Mouse (Mus musculus) hindbrain, postnatal 0 days (tissue): ENCODE data around the gene Pole4. TPM values are rescaled to one million over a fixed set of nuclear protein-coding genes. Genes with fewer than 3 reads are reported as not detected.
A peak's percentile ranks its signal among the peaks of the same experiment; 100 is the strongest.

Experiments
- ATAC-seq: fragments of 200-750 bp; cut with Nextera tagmentation; 2 replicates; pipeline ENCODE4 v1.8.0; 2017; ENCODE audit warnings: mild to moderate bottlenecking, moderate TSS enrichment, moderate library complexity
- DNase-seq: peaks from one replicate; pipeline ENCODE4 v3.0.0-alpha.2; 2015; ENCODE audit warnings: low spot score
- H3K27ac ChIP-seq: fragments of 300-500 bp; sonication (generic); 2 replicates; pipeline ENCODE4 v1.5.1; 2014; ENCODE audit warnings: mild to moderate bottlenecking
- H3K27me3 ChIP-seq: fragments of 300-500 bp; sonication (generic); 2 replicates; pipeline ENCODE4 v1.6.1; 2014; ENCODE audit warnings: low read length, mixed read lengths; ENCODE audit not compliant: insufficient read depth
- H3K36me3 ChIP-seq: fragments of 300-500 bp; sonication (generic); 2 replicates; pipeline ENCODE4 v1.6.1; 2014; ENCODE audit warnings: low read length, mixed read lengths; ENCODE audit not compliant: insufficient read depth
- H3K4me1 ChIP-seq: fragments of 300-500 bp; sonication (generic); 2 replicates; pipeline ENCODE4 v1.6.1; 2014; ENCODE audit warnings: antibody characterized with exemption, low read length, mixed read lengths; ENCODE audit not compliant: insufficient read depth
- H3K4me2 ChIP-seq: fragments of 300-500 bp; sonication (generic); 2 replicates; pipeline ENCODE4 v1.6.1; 2014; ENCODE audit warnings: low read depth, mild to moderate bottlenecking, low read length, moderate library complexity, mixed read lengths
- H3K4me3 ChIP-seq: fragments of 300-500 bp; sonication (generic); 2 replicates; pipeline ENCODE4 v1.5.1; 2014; ENCODE audit warnings: low read length
- H3K9ac ChIP-seq: fragments of 300-500 bp; sonication (generic); replicated peaks from 2 replicates; pipeline ENCODE4 v1.6.1; 2014; ENCODE audit warnings: mild to moderate bottlenecking, low read length, moderate library complexity, mixed read lengths
- H3K9me3 ChIP-seq: fragments of 300-500 bp; sonication (generic); 2 replicates; pipeline ENCODE4 v1.6.1; 2016; ENCODE audit warnings: low read length, mixed read lengths
- CTCF ChIP-seq: IDR thresholded peaks from 2 replicates; pipeline ENCODE4 v1.5.1; 2016; ENCODE audit warnings: antibody characterized with exemption, control low read depth, low read depth
- WGBS: fragments of 180-500 bp; shearing (Covaris S2); extraction: QIAGEN DNeasy Blood & Tissue Kit; methylation state at CpG from one replicate; pipeline ENCODE4 v1.1.7; 2014; 5-methylcytosine and 5-hydroxymethylcytosine counted together
- polyA plus RNA-seq: library from polyadenylated mRNA; unstranded; fragments of >200 nt; fragmentation: Nextera tagmentation; extraction: Ambion mirVana; gene quantifications from 2 replicates; pipeline ENCODE4 v1.2.1, GENCODE M21; 2015
- total RNA-seq: library from RNA; depleted of rRNA; stranded (reverse); fragments of >200 nt; gene quantifications from 2 replicates; pipeline ENCODE4 v1.2.3, GENCODE M21; 2014

Gene Pole4
- total and polyA plus RNA-seq, 2 experiments from 2014 or later, result 68.4 to 142 TPM

DNA sequence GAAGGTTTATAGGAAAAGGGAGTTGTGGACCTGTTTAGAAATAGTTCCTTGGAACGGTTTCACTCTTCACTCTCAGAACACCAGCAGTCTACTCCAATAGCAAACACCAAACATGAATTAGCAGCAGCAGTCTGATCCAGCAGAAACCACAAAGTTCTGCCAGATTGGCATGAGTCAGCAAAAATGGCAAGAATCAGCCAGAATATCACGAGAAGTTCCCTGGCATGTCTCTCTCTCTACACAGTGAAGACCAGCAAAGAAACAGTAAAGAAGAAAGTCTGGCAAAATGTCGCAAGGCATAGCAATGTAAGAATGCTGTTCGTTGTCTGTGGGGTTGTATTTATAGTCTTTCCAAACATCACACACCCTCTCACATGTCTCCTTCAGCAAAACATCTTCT lies 11.0 kb upstream of the Pole4 start:
- Histone ChIP-seq H3K4me3 (no peak overlapping the region), H3K4me1 (no peaks in the 10 kb centered on the region; the same call in 1 of the 2 replicates), H3K4me2 (no peak overlapping the region), H3K27me3 (no peaks in the 10 kb centered on the region), H3K36me3 (no peaks in the 10 kb centered on the region), H3K27ac (no peak overlapping the region), H3K9me3 (no peaks in the 10 kb centered on the region), H3K9ac (no peak overlapping the region)
- DNase-seq (no peak), ATAC-seq (no peak)
- TF ChIP-seq CTCF, result no peak
- 84% methylated on average over 4 of the region's 4 CpGs for WGBS

DNA sequence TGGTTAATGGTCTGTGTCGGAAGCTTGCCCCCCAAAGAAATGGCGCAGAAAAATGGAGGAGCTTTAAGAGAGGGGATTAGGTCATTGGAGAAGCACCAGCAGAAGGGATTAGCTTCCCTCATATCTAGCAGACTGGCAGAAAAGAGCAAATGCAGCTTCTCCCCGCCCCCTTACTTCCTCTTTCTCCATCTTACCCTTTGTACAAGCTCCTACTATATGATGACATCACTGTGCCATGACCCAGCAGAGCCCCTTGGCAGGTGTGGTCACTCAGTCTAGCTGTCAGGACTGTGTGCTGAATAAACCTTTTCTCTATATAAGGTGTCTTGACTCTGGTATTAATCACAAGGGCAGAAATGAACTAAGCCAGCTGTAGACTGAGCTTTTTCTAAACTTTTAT lies 10.5 kb upstream of the Pole4 start:
- H3K9ac ChIP-seq, result no peak overlapping the region

DNA sequence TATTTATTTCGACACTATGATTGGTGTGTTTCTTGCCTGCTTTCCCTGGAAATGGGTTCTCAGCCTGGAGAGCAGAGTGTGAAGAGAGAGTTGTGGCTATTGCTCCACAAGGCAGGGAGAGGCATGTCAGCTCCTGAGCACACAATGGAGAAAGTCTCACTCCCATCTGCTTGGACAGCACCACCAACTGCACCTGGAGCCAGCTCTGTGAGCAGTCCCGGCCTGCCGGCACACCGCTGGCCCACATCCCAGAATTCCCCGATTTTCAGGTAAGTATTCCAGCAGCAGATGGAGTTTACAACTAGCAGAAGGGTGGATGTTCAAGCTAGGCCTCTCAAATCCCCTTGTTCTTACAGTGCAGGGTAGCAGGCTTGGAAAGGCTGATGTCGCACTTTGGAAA lies 10.1 kb upstream of the Pole4 start:
- Histone ChIP-seq H3K36me3 (no peaks in the 10 kb centered on the region), H3K27ac (no peak overlapping the region), H3K4me2 (no peak overlapping the region), H3K9ac (no peak overlapping the region), H3K27me3 (no peaks in the 10 kb centered on the region), H3K4me1 (no peaks in the 10 kb centered on the region; the same call in 1 of the 2 replicates), H3K9me3 (no peaks in the 10 kb centered on the region), H3K4me3 (no peak overlapping the region)
- 61% methylated on average over 6 of the region's 6 CpGs for WGBS
- TF ChIP-seq CTCF, result no peak
- DNase-seq (no peak), ATAC-seq (no peak)

More for the DNA sequence above, 10.5 kb upstream of the Pole4 start:
- H3K27ac ChIP-seq, result no peak overlapping the region
- H3K27me3 ChIP-seq, result no peaks in the 10 kb centered on the region
- ATAC-seq (no peak), DNase-seq (no peak)
- H3K4me1 ChIP-seq, result no peaks in the 10 kb centered on the region; the same call in 1 of the 2 replicates
- WGBS, result 82% methylated on average over 3 of the region's 3 CpGs
- no peak for TF ChIP-seq CTCF
- no peaks in the 10 kb centered on the region for H3K9me3 ChIP-seq
- H3K36me3 ChIP-seq, result no peaks in the 10 kb centered on the region
- H3K4me2 ChIP-seq, result no peak overlapping the region
- H3K4me3 ChIP-seq, result no peak overlapping the region

DNA sequence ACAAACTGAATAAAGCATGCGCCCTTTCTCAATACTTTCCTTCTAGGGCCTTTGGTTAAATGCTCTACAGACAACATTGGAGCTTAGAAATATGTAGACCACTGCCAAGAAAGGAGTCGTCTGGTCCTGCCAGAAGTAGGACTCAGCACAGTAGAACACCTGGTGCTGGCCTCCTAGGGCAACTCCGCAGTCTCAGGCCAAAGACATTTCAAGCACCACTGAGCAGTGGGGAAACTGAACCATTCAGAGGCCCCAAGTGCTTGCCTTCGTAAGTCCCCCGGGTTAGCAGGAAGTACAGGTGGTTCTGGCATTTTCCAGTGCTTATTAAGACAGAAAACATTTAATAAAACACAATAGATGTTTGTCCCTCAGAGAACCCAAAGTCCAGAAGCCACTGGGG lies 9.7 kb upstream of the Pole4 start:
- Histone ChIP-seq H3K27me3 (no peaks in the 10 kb centered on the region), H3K4me1 (no peaks in the 10 kb centered on the region; the same call in 1 of the 2 replicates), H3K4me2 (no peak overlapping the region), H3K9ac (no peak overlapping the region), H3K36me3 (no peaks in the 10 kb centered on the region), H3K4me3 (no peak overlapping the region), H3K27ac (no peak overlapping the region), H3K9me3 (no peaks in the 10 kb centered on the region)
- 0 out of 2 replicates have a peak, but pooled peaks have one; percentile 25 for ATAC-seq
- TF ChIP-seq CTCF, result no peak
- 72% methylated on average over 5 of the region's 5 CpGs for WGBS
- no peak for DNase-seq

DNA sequence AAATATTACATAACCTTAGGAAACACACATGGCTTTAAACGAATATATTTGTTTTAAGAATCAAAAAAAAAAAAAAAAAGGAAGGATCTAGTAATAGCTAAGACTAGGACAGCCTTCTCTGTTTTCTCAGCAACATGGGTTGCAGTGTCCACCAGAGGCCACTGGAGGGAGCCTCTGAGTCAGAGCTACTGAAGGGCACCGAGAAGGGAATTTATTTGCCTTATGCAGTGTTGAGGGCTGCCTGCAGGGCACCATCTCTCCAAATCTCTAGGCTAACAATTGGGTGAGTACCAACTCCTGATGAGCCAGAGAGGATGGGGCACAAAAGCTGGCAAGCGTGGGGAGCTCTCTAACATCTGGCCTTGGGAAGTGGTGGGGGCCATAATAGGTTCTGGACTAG lies 9.1 kb upstream of the Pole4 start:
- TF ChIP-seq CTCF, result peak; percentile 89

DNA sequence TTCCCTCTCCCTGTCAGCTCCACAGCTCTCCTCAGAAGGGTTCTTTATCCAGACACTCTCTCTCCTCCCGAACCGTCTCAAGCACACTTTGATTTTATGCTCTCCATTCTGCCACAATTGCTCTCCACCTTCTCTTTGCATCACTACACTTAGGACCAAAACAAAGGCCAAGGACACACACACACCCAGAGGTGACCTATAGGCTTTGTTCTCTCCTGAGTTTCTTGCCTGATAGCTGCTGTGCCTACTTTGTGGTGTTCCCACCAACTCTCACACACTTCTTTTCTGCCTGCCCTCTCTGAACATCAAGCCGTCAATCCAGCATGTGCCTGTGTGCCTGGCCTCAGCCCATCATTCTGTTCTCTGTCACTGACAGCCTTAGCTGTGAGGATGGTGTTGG lies 2.6 kb upstream of the Pole4 start:
- Histone ChIP-seq H3K9ac (no peak overlapping the region), H3K4me3 (no peak overlapping the region), H3K27me3 (no peaks in the 10 kb centered on the region), H3K9me3 (no peaks in the 10 kb centered on the region), H3K4me1 (no peaks in the 10 kb centered on the region), H3K4me2 (no peak overlapping the region), H3K27ac (no peak overlapping the region), H3K36me3 (no peaks in the 10 kb centered on the region)
- 77% methylated on average over 3 of the region's 3 CpGs for WGBS
- TF ChIP-seq CTCF, result no peak
- ATAC-seq (no peak), DNase-seq (no peak)

More for the DNA sequence above, 9.1 kb upstream of the Pole4 start:
- peak; percentile 76 for DNase-seq
- H3K4me1 ChIP-seq, result no peaks in the 10 kb centered on the region; the same call in 1 of the 2 replicates
- no peak overlapping the region for H3K9ac ChIP-seq
- WGBS, result 15% methylated on average over 3 of the region's 3 CpGs
- H3K36me3 ChIP-seq, result no peaks in the 10 kb centered on the region
- no peaks in the 10 kb centered on the region for H3K27me3 ChIP-seq
- no peak overlapping the region for H3K4me3 ChIP-seq
- H3K4me2 ChIP-seq, result no peak overlapping the region
- H3K27ac ChIP-seq, result no peak overlapping the region
- ATAC-seq, result peak; percentile 82
- H3K9me3 ChIP-seq, result no peaks in the 10 kb centered on the region

DNA sequence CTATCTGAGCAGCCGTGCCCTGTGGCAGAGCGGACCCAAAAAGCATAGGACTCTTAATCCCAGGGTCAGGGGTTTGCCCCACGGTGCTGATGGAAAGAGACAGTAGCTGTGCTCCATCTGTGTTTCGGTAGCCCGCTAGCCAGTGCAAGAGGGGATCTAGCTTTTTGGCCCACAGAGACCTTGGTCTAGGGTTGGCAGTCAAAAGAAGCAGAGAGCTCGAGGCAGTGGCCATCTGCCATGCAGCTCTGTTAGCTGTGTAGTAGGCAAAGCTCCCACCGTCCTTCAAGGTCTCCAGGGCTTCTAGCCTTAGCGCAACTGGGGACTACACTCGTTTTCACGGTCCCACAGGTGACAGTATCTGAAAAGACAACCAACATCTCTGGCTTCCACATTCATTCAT lies 2.1 kb upstream of the Pole4 start:
- Histone ChIP-seq H3K4me3 (no peak overlapping the region), H3K36me3 (no peaks in the 10 kb centered on the region), H3K4me1 (no peaks in the 10 kb centered on the region), H3K27me3 (no peaks in the 10 kb centered on the region), H3K27ac (no peak overlapping the region), H3K9me3 (no peaks in the 10 kb centered on the region), H3K9ac (no peak overlapping the region), H3K4me2 (no peak overlapping the region)
- no peak for DNase-seq
- ATAC-seq, result 0 out of 2 replicates have a peak, but pooled peaks have one; percentile 8
- WGBS, result 77% methylated on average over 10 of the region's 10 CpGs
- no peak for TF ChIP-seq CTCF
